11 mouse cellular contexts compared by ENCODE assay signal in genomic region chr11:36073074-36073818, GRCm38 (mm10).
A peak's percentile ranks its signal among the peaks of the same experiment; 100 is the strongest.
DNase-seq lines count a peak whose midpoint lies in the region; ATAC-seq and TF ChIP-seq lines count a peak whose summit lies in the region.
"Had no signal": no experiment of that assay in that cellular context is flagged by ENCODE, and none has a peak within 500 bp of the region (broad histone marks: within the 10 kb centered on the region; RNA-seq: fewer than 3 reads in every experiment).

No protein-coding gene starts in this region.

- no peak overlapping the region for H3K4me3 ChIP-seq in lung, postnatal 0 days (ENCODE audit: low read depth, low read length)
- H3K4me3 ChIP-seq in intestine, postnatal 0 days (ENCODE audit: low read depth, low read length): no peak overlapping the region
- H3K4me3 ChIP-seq: gastrocnemius, adult 2 months had no signal

- no peak overlapping the region for H3K27ac ChIP-seq in lung, postnatal 0 days (ENCODE audit: low read length)
- no peak overlapping the region for H3K27ac ChIP-seq in intestine, postnatal 0 days (ENCODE audit: low read depth, low read length)
- H3K27ac ChIP-seq: gastrocnemius, adult 2 months; stomach, postnatal 0 days had no signal

- WGBS in lung, postnatal 0 days: 48% methylated on average over 8 of the region's 8 CpGs
- 62% methylated on average over 8 of the region's 8 CpGs for WGBS in intestine, postnatal 0 days

- no peak for TF ChIP-seq EP300 in lung, postnatal 0 days (IDR thresholded peaks at IDR 0.05)

- H3K9ac ChIP-seq in lung, postnatal 0 days (replicated peaks; ENCODE audit: low read depth): no peak overlapping the region
- no peak overlapping the region for H3K9ac ChIP-seq in intestine, postnatal 0 days (ENCODE audit: low read depth, low read length)

- no peak for TF ChIP-seq CTCF in lung, postnatal 0 days (IDR thresholded peaks at IDR 0.05)
- TF ChIP-seq CTCF in intestine, postnatal 0 days (IDR thresholded peaks at IDR 0.05; ENCODE audit: low read depth): no peak

- no peaks in the 10 kb centered on the region for H3K27me3 ChIP-seq in lung, postnatal 0 days (replicated peaks; ENCODE audit: insufficient read depth, low read length)
- H3K27me3 ChIP-seq in intestine, postnatal 0 days (replicated peaks; ENCODE audit: control insufficient read depth, insufficient read depth, low read length): no peaks in the 10 kb centered on the region

- H3K36me3 ChIP-seq in lung, postnatal 0 days (ENCODE audit: insufficient read depth, low read length): no peaks in the 10 kb centered on the region
- H3K36me3 ChIP-seq in intestine, postnatal 0 days (ENCODE audit: control insufficient read depth, insufficient read depth): no peaks in the 10 kb centered on the region

- no peaks in the 10 kb centered on the region for H3K9me3 ChIP-seq in lung, postnatal 0 days (ENCODE audit: low read length)
- H3K9me3 ChIP-seq in intestine, postnatal 0 days (ENCODE audit: control insufficient read depth): no peaks in the 10 kb centered on the region

- DNase-seq in lung, postnatal 0 days (ENCODE audit: low spot score): peak; percentile 63
- DNase-seq in lung, postnatal 36 days: no peak
- DNase-seq in cerebellum, postnatal 14 days: peak; percentile 94 to 95
- DNase-seq in layer of hippocampus, postnatal 36 days: peak; percentile 62 to 69
- peak; percentile 34 to 48 for DNase-seq in right cerebral cortex, postnatal 36 days (ENCODE audit: low spot score in 2 of 2)
- DNase-seq: kidney, adult 18-20 months had no signal

- ATAC-seq in lung, postnatal 0 days: peak; percentile 38; the same call in 1 of the 2 replicates
- no peak for ATAC-seq in intestine, postnatal 0 days
- no peak for ATAC-seq in megakaryocyte, adult 5-6 weeks (ENCODE audit: poor library complexity, severe bottlenecking)

- no peak overlapping the region for H3K4me2 ChIP-seq in lung, postnatal 0 days (replicated peaks; ENCODE audit: low read depth, low read length)
- H3K4me2 ChIP-seq in intestine, postnatal 0 days (replicated peaks; ENCODE audit: low read depth): no peak overlapping the region
- H3K4me2 ChIP-seq: liver, embryonic 11.5 days had no signal

- no peaks in the 10 kb centered on the region for H3K4me1 ChIP-seq in lung, postnatal 0 days (ENCODE audit: insufficient read depth, low read depth, low read length)
- H3K4me1 ChIP-seq in intestine, postnatal 0 days (replicated peaks; ENCODE audit: control insufficient read depth, insufficient read depth, low read length): no peaks in the 10 kb centered on the region
